Mouse (Mus musculus) gastrocnemius, postnatal 10 days (tissue): ENCODE measurements around the gene Slc9a5. TPM values are rescaled to one million over a fixed set of nuclear protein-coding genes. Genes with fewer than 3 reads are reported as not detected.
A peak's percentile ranks its signal among the peaks of the same experiment; 100 is the strongest.

Experiments
- DNase-seq: peaks from one replicate; pipeline ENCODE4 v3.0.0; 2021; ENCODE audit warnings: mixed read lengths
- microRNA-seq, 2 experiments: library from miRNA; unstranded; fragments of <30 nt; microRNA quantifications; one replicate each; pipeline ENCODE4 v1.2.0; 2021
- total RNA-seq, 2 experiments: library from RNA; stranded (reverse); gene quantifications; 2 replicates each; pipeline ENCODE4 v1.2.3; 2021

The Slc9a5 gene
- total RNA-seq, 2 experiments from 2014 or later: 1.4 to 2.4 TPM

DNA sequence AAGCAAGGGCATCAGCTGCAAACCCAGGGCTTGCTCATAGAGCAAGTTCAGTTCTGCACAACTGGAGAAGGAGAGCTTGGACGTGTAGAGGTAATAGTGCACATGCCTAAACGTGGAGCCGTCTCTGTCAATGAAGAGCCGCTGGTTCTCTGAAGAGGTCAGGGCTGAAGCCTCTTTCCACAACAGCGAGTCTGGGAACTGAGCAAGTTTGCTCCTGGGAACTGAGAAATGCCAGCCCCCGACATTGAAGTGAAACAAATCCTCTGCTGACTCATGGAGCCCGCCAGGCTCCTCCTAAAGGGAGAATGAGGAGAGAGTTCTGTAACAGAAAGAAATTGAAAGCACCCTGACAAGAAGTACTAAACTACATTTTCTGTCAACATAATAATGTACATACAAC lies 59.7 kb downstream of the Slc9a5 start:
- DNase-seq: no peak

DNA sequence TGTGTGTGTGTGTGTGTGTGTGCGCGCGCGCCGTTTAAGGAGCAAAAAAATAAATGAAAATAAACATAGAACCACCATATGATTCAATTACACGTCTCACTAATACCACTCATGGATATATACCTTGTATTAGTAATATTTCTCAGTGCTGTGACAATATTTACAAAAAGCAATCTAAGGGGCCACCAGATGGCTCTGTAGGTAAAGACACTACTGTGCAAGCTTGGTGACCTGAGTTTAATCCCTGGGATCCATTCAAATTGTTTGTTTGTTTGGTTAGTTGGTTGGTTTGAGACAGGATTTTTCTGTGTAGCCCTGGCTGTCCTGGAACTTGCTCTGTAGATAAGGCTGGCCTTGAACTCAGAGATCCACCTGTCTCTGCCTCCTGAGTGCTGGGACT lies 61.3 kb downstream of the Slc9a5 start:
- no peak for DNase-seq

DNA sequence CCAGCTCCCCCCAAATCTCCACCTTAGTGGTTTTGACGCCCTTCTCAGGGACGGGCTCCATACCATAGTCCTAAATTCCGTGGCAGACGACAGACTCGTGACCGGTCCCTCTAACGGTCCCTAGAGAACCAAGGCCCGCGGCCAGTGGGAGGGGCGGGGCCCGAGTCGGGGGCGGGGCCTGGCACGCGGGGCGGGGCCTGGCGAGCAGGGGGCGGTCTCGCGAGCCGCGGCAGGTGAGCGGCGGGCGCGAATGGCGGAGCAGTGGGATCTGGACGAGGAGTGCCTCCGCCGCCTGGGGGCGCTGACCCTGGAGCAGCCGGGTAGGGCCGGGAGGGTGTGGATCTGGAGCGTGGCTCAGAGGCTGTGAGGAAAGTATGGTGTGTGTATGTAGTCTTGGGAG lies 64.7 kb downstream of the Slc9a5 start, which contains the start of the genes Kctd19 and Lrrc36:
Kctd19 (minus strand) TSS at position 112 of the 400 bp plus-strand sequence.
Lrrc36 (plus strand) TSS at position 181 of the 400 bp plus-strand sequence.
- peak; percentile 70 for DNase-seq

DNA sequence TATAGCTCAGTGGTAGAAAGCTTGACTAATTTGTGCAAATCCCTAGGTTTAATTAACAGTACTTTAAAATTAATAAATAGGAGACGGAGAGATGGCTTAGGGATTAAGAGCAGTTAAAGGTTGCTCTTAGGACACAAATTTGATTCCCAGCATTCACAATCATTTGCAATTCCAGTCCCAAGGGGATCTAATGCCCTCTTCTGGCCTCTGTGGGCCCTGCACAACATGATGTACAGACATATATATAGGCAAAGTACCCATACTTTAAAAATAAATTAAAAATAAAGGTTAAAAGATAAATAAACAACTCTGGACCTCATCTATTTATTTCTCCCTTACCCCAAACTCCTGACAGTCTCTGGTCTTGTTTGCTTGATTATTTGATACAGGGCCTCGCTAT lies 70.3 kb downstream of the Slc9a5 start:
- no peak for DNase-seq

Small RNAs within 50 kb of the gene (microRNA-seq; reads per million reads assigned to microRNA genes)
- gene Gm27320 (0 reads per million in 2 experiments), gene Mir328 (452 to 557 reads per million in 2 experiments)

Other genes with a start within 250 kb of the Slc9a5 start
- gene Ces4a, start 217.0 kb upstream of the Slc9a5 start, total RNA-seq: not detected
- gene Cbfb, start 178.2 kb upstream of the Slc9a5 start, total RNA-seq: 10 to 100 TPM; 39.8 to 46.9 TPM
- 10 to 100 TPM; 16.1 to 18.4 TPM for gene D230025D16Rik, start 123.7 kb upstream of the Slc9a5 start, total RNA-seq
- 1 to 10 TPM; 8.6 to 9.9 TPM for gene B3gnt9, start 93.7 kb upstream of the Slc9a5 start, total RNA-seq
- 1 to 10 TPM; 3.3 to 4.4 TPM for gene Tradd, start 84.2 kb upstream of the Slc9a5 start, total RNA-seq
- gene Fbxl8, start 84.2 kb upstream of the Slc9a5 start, total RNA-seq: 1 to 10 TPM in 1 of 2 experiments, under 1 TPM in 1; 0.85 to 1.6 TPM
- under 1 TPM; 0.42 to 0.70 TPM for gene Hsf4, start 79.0 kb upstream of the Slc9a5 start, total RNA-seq
- gene Nol3, start 72.7 kb upstream of the Slc9a5 start, total RNA-seq: 10 to 100 TPM; 22.3 to 22.8 TPM
- gene 4931428F04Rik, start 59.0 kb upstream of the Slc9a5 start, total RNA-seq: 1 to 10 TPM; 2.3 to 3.1 TPM
- 1 to 10 TPM; 3.9 to 9.1 TPM for gene Exoc3l, start 52.7 kb upstream of the Slc9a5 start, total RNA-seq
- 10 to 100 TPM; 18.7 to 22.3 TPM for gene E2f4, start 51.2 kb upstream of the Slc9a5 start, total RNA-seq
- gene Elmo3, start 43.2 kb upstream of the Slc9a5 start, total RNA-seq: under 1 TPM; 0.77 to 0.80 TPM
- gene Lrrc29, start 22.6 kb upstream of the Slc9a5 start, total RNA-seq: 1 to 10 TPM; 1.5 to 2.4 TPM
- gene Tmem208, start 22.5 kb upstream of the Slc9a5 start, total RNA-seq: 10 to 100 TPM; 23.6 to 27.1 TPM
- gene Fhod1, start 890 bp upstream of the Slc9a5 start, total RNA-seq: 10 to 100 TPM in 1 of 2 experiments, 1 to 10 TPM in 1; 8.9 to 14.7 TPM
- gene Plekhg4, start 24.4 kb downstream of the Slc9a5 start, total RNA-seq: under 1 TPM; 0.07 to 0.79 TPM
- under 1 TPM in 1 of 2 experiments, not detected in 1; 0.07 TPM for gene Kctd19, start 64.7 kb downstream of the Slc9a5 start, total RNA-seq
- gene Lrrc36, start 64.7 kb downstream of the Slc9a5 start, total RNA-seq: 1 to 10 TPM in 1 of 2 experiments, under 1 TPM in 1; 0.93 to 1.1 TPM
- gene Tppp3, start 122.7 kb downstream of the Slc9a5 start, total RNA-seq: 100 to 1,000 TPM; 260 to 285 TPM
- gene Zdhhc1, start 148.1 kb downstream of the Slc9a5 start, total RNA-seq: 10 to 100 TPM; 10.9 to 15.9 TPM
- gene Hsd11b2, start 169.9 kb downstream of the Slc9a5 start, total RNA-seq: 1 to 10 TPM; 4.4 to 4.5 TPM
- 10 to 100 TPM; 49.3 to 54.2 TPM for gene Atp6v0d1, start 217.2 kb downstream of the Slc9a5 start, total RNA-seq